Mouse (Mus musculus) lung, embryonic 16.5 days (tissue): ENCODE data around the gene Fabp1. TPM values are rescaled to one million over a fixed set of nuclear protein-coding genes. Genes with fewer than 3 reads are reported as not detected.
A peak's percentile ranks its signal among the peaks of the same experiment; 100 is the strongest.

Experiments used
- ATAC-seq: fragments of 200-750 bp; cut with Nextera tagmentation; 2 replicates; pipeline ENCODE4 v1.8.0; 2017; ENCODE audit warnings: low read depth, mild to moderate bottlenecking, moderate library complexity
- H3K27ac ChIP-seq: fragments of 300-500 bp; sonication (generic); 2 replicates; pipeline ENCODE4 v1.5.1; 2014; ENCODE audit warnings: mild to moderate bottlenecking, control low read depth, low read length
- H3K27me3 ChIP-seq: fragments of 300-500 bp; sonication (generic); 2 replicates; pipeline ENCODE4 v1.6.1; 2014; ENCODE audit warnings: low read depth, low read length, mixed read lengths; ENCODE audit not compliant: control insufficient read depth, insufficient read depth
- H3K36me3 ChIP-seq: fragments of 300-500 bp; sonication (generic); 2 replicates; pipeline ENCODE4 v1.6.1; 2014; ENCODE audit warnings: low read length; ENCODE audit not compliant: control insufficient read depth, insufficient read depth
- H3K4me1 ChIP-seq: fragments of 300-500 bp; sonication (generic); replicated peaks from 2 replicates; pipeline ENCODE4 v1.6.1; 2014; ENCODE audit warnings: low read length, mixed read lengths; ENCODE audit not compliant: control insufficient read depth, insufficient read depth
- H3K4me2 ChIP-seq: fragments of 300-500 bp; sonication (generic); 2 replicates; pipeline ENCODE4 v1.6.1; 2014; ENCODE audit warnings: low read depth, low read length, control low read depth
- H3K4me3 ChIP-seq: fragments of 300-500 bp; sonication (generic); 2 replicates; pipeline ENCODE4 v1.5.1; 2014; ENCODE audit warnings: mild to moderate bottlenecking, low read length, control low read depth
- H3K9ac ChIP-seq: fragments of 300-500 bp; sonication (generic); 2 replicates; pipeline ENCODE4 v1.6.1; 2014; ENCODE audit warnings: low read length, control low read depth
- H3K9me3 ChIP-seq: fragments of 300-500 bp; sonication (generic); 2 replicates; pipeline ENCODE4 v1.6.1; 2016; ENCODE audit warnings: low read length; ENCODE audit not compliant: control insufficient read depth
- WGBS: fragments of 180-500 bp; shearing (Covaris S2); extraction: QIAGEN DNeasy Blood & Tissue Kit; methylation state at CpG from one replicate; pipeline ENCODE4 v1.1.7; 2014; 5-methylcytosine and 5-hydroxymethylcytosine counted together
- polyA plus RNA-seq: library from polyadenylated mRNA; unstranded; fragments of >200 nt; fragmentation: Nextera tagmentation; extraction: Ambion mirVana; gene quantifications from 2 replicates; pipeline ENCODE4 v1.2.1, GENCODE M21; 2015

Fabp1 gene
- polyA plus RNA-seq, 1 experiment from 2014 or later, result 0.70 TPM

GRCm38 (mm10) chr6:71203674-71204073 lies 4.0 kb downstream of the Fabp1 start:
- ATAC-seq, result no peak
- H3K4me1 ChIP-seq, result no peaks in the 10 kb centered on the region
- H3K36me3 ChIP-seq, result no peaks in the 10 kb centered on the region
- 71% methylated on average over 5 of the region's 5 CpGs for WGBS
- H3K4me3 ChIP-seq, result no peak overlapping the region
- no peak overlapping the region for H3K4me2 ChIP-seq
- no peaks in the 10 kb centered on the region for H3K27me3 ChIP-seq
- no peaks in the 10 kb centered on the region for H3K9me3 ChIP-seq
- H3K9ac ChIP-seq, result no peak overlapping the region
- H3K27ac ChIP-seq, result no peak overlapping the region

- H3K4me2 ChIP-seq, result no peak overlapping the region
- H3K4me1 ChIP-seq, result no peaks in the 10 kb centered on the region
- WGBS, result 83% methylated on average over 8 of the region's 8 CpGs
- no peak overlapping the region for H3K4me3 ChIP-seq
- ATAC-seq, result no peak
- no peak overlapping the region for H3K27ac ChIP-seq
- no peaks in the 10 kb centered on the region for H3K9me3 ChIP-seq
- no peaks in the 10 kb centered on the region for H3K36me3 ChIP-seq
- H3K9ac ChIP-seq, result no peak overlapping the region
- no peaks in the 10 kb centered on the region for H3K27me3 ChIP-seq
Observed at GRCm38 (mm10) chr6:71204166-71204565, 4.5 kb downstream of the Fabp1 start.

GRCm38 (mm10) chr6:71208691-71209090 lies 9.1 kb downstream of the Fabp1 start:
- peaks cover 2% of the 10 kb centered on the region; the same call in 1 of the 2 replicates for H3K9me3 ChIP-seq
- ATAC-seq, result no peak
- H3K4me2 ChIP-seq, result no peak overlapping the region
- H3K4me3 ChIP-seq, result no peak overlapping the region
- no peaks in the 10 kb centered on the region for H3K4me1 ChIP-seq
- no peaks in the 10 kb centered on the region for H3K36me3 ChIP-seq
- no peak overlapping the region for H3K9ac ChIP-seq
- no peak overlapping the region for H3K27ac ChIP-seq
- no peaks in the 10 kb centered on the region for H3K27me3 ChIP-seq
- 72% methylated on average over 2 of the region's 2 CpGs for WGBS

GRCm38 (mm10) chr6:71211917-71212316 lies 12.3 kb downstream of the Fabp1 start:
- Histone ChIP-seq H3K27me3 (no peaks in the 10 kb centered on the region), H3K9ac (no peak overlapping the region), H3K9me3 (peaks cover 2% of the 10 kb centered on the region; the same call in 1 of the 2 replicates), H3K4me1 (no peaks in the 10 kb centered on the region), H3K36me3 (no peaks in the 10 kb centered on the region), H3K4me3 (no peak overlapping the region), H3K4me2 (no peak overlapping the region), H3K27ac (no peak overlapping the region)
- 43% methylated on average over 7 of the region's 7 CpGs for WGBS
- no peak for ATAC-seq

- Histone ChIP-seq H3K27me3 (no peaks in the 10 kb centered on the region), H3K9me3 (peaks cover 2% of the 10 kb centered on the region; the same call in 1 of the 2 replicates), H3K36me3 (no peaks in the 10 kb centered on the region), H3K4me1 (no peaks in the 10 kb centered on the region), H3K4me3 (no peak overlapping the region), H3K9ac (no peak overlapping the region), H3K27ac (no peak overlapping the region), H3K4me2 (no peak overlapping the region)
- ATAC-seq, result no peak
- 97% methylated on average over 3 of the region's 3 CpGs for WGBS
Observed at GRCm38 (mm10) chr6:71212471-71212870, 12.8 kb downstream of the Fabp1 start.

- ATAC-seq, result no peak
- Histone ChIP-seq H3K9me3 (no peaks in the 10 kb centered on the region), H3K4me2 (no peak overlapping the region), H3K4me3 (no peak overlapping the region), H3K27me3 (no peaks in the 10 kb centered on the region), H3K27ac (no peak overlapping the region), H3K4me1 (peaks cover 15% of the 10 kb centered on the region), H3K9ac (no peak overlapping the region), H3K36me3 (no peaks in the 10 kb centered on the region)
- 72% methylated on average over 4 of the region's 4 CpGs for WGBS
Observed at GRCm38 (mm10) chr6:71221501-71221900, 21.9 kb downstream of the Fabp1 start.

GRCm38 (mm10) chr6:71224184-71224943 lies 24.7 kb downstream of the Fabp1 start:
- Histone ChIP-seq H3K4me2 (no peak overlapping the region), H3K27ac (no peak overlapping the region), H3K36me3 (no peaks in the 10 kb centered on the region), H3K4me3 (no peak overlapping the region), H3K9me3 (no peaks in the 10 kb centered on the region), H3K9ac (no peak overlapping the region), H3K27me3 (no peaks in the 10 kb centered on the region), H3K4me1 (peaks cover 27% of the 10 kb centered on the region)
- ATAC-seq, result peak; percentile 82
- 22% methylated on average over 3 of the region's 3 CpGs for WGBS

- H3K36me3 ChIP-seq, result no peaks in the 10 kb centered on the region
- H3K4me2 ChIP-seq, result no peak overlapping the region
- no peaks in the 10 kb centered on the region for H3K9me3 ChIP-seq
- H3K4me1 ChIP-seq, result peaks cover 27% of the 10 kb centered on the region
- H3K9ac ChIP-seq, result no peak overlapping the region
- no peak overlapping the region for H3K27ac ChIP-seq
- ATAC-seq, result no peak
- H3K4me3 ChIP-seq, result no peak overlapping the region
- 20% methylated on average over 6 of the region's 6 CpGs for WGBS
- H3K27me3 ChIP-seq, result no peaks in the 10 kb centered on the region
Observed at GRCm38 (mm10) chr6:71226544-71226943, 26.9 kb downstream of the Fabp1 start.

- no peak overlapping the region for H3K9ac ChIP-seq
- 13% methylated on average over 7 of the region's 7 CpGs for WGBS
- no peak overlapping the region for H3K4me3 ChIP-seq
- peak; percentile 39 for ATAC-seq
- no peaks in the 10 kb centered on the region for H3K36me3 ChIP-seq
- no peaks in the 10 kb centered on the region for H3K9me3 ChIP-seq
- peaks cover 27% of the 10 kb centered on the region for H3K4me1 ChIP-seq
- no peaks in the 10 kb centered on the region for H3K27me3 ChIP-seq
- H3K27ac ChIP-seq, result no peak overlapping the region
- no peak overlapping the region for H3K4me2 ChIP-seq
Observed at GRCm38 (mm10) chr6:71227157-71227770, 27.6 kb downstream of the Fabp1 start.
